Mouse (Mus musculus): ENCODE measurements around the gene Rbm4b. TPM values are rescaled to one million over a fixed set of nuclear protein-coding genes. Genes with fewer than 3 reads are reported as not detected.

The Rbm4b gene
- polyA plus RNA-seq, 1 experiment from 2014 or later: 36.1 TPM

- H3K9ac ChIP-seq: no peak overlapping the region
- ATAC-seq (ENCODE audit: extremely low read depth, insufficient number of reproducible peaks, low FRiP score, low TSS enrichment): no peak
- peaks cover 92% of the 10 kb centered on the region for H3K36me3 ChIP-seq
- H3K9me3 ChIP-seq: no peaks in the 10 kb centered on the region
- peaks cover 49% of the 10 kb centered on the region for H3K4me1 ChIP-seq
- no peak overlapping the region for H3K4me3 ChIP-seq
- no peak overlapping the region for H3K4me2 ChIP-seq
- no peaks in the 10 kb centered on the region for H3K27me3 ChIP-seq (replicated peaks)
- H3K27ac ChIP-seq (replicated peaks): no peak overlapping the region
- WGBS: 90% methylated on average over 2 of the region's 2 CpGs
These were observed 26.6 kb downstream of the Rbm4b start for GRCm38 (mm10) chr19:4782891-4783290.

- no peak overlapping the region for H3K4me3 ChIP-seq
- H3K9me3 ChIP-seq: no peaks in the 10 kb centered on the region
- H3K27ac ChIP-seq (replicated peaks): peak overlapping the region; percentile 54; the same call in 1 of the 2 replicates
- no peak overlapping the region for H3K9ac ChIP-seq
- H3K36me3 ChIP-seq: peaks cover 94% of the 10 kb centered on the region
- no peak overlapping the region for H3K4me2 ChIP-seq
- 74% methylated on average over 7 of the region's 7 CpGs for WGBS
- H3K27me3 ChIP-seq (replicated peaks): no peaks in the 10 kb centered on the region
- no peak for ATAC-seq (ENCODE audit: extremely low read depth, insufficient number of reproducible peaks, low FRiP score, low TSS enrichment)
- H3K4me1 ChIP-seq: peaks cover 61% of the 10 kb centered on the region
These were observed 28.9 kb downstream of the Rbm4b start for GRCm38 (mm10) chr19:4785206-4785605.

GRCm38 (mm10) chr19:4786313-4786712 lies 30.0 kb downstream of the Rbm4b start:
- H3K27ac ChIP-seq (replicated peaks): no peak overlapping the region
- H3K4me1 ChIP-seq: peaks cover 72% of the 10 kb centered on the region
- H3K27me3 ChIP-seq (replicated peaks): no peaks in the 10 kb centered on the region
- ATAC-seq (ENCODE audit: extremely low read depth, insufficient number of reproducible peaks, low FRiP score, low TSS enrichment): no peak
- H3K9me3 ChIP-seq: no peaks in the 10 kb centered on the region
- no peak overlapping the region for H3K4me2 ChIP-seq
- no peak overlapping the region for H3K9ac ChIP-seq
- peaks cover 96% of the 10 kb centered on the region for H3K36me3 ChIP-seq
- H3K4me3 ChIP-seq: no peak overlapping the region
- WGBS: 95% methylated on average over 2 of the region's 2 CpGs

- Histone ChIP-seq H3K9ac (peak overlapping the region; percentile 92), H3K4me3 (peak overlapping the region; percentile 90), H3K36me3 (peaks cover 58% of the 10 kb centered on the region), H3K27me3 (replicated peaks) (no peaks in the 10 kb centered on the region), H3K9me3 (no peaks in the 10 kb centered on the region), H3K4me1 (peaks cover 49% of the 10 kb centered on the region), H3K4me2 (peak overlapping the region; percentile 77), H3K27ac (replicated peaks) (peak overlapping the region; percentile 87)
- under 1% methylated on average over 16 of the region's 16 CpGs for WGBS
- ATAC-seq (ENCODE audit: extremely low read depth, insufficient number of reproducible peaks, low FRiP score, low TSS enrichment): 0 out of 2 replicates have a peak, but pooled peaks have one; percentile 12
These were observed 37.1 kb downstream of the Rbm4b start for GRCm38 (mm10) chr19:4793281-4793830.

- H3K4me1 ChIP-seq: peaks cover 49% of the 10 kb centered on the region
- 0% methylated on average over 31 of the region's 31 CpGs for WGBS
- peak within 1 kb of the TSS; percentile 92 for H3K9ac ChIP-seq
- peak within 1 kb of the TSS; percentile 90 for H3K4me3 ChIP-seq
- peak within 1 kb of the TSS; percentile 77 for H3K4me2 ChIP-seq
- peak; percentile 97 for ATAC-seq (ENCODE audit: extremely low read depth, insufficient number of reproducible peaks, low FRiP score, low TSS enrichment)
- no peaks in the 10 kb centered on the region for H3K27me3 ChIP-seq (replicated peaks)
- peaks cover 59% of the 10 kb centered on the region for H3K36me3 ChIP-seq
- peak within 1 kb of the TSS; percentile 87 for H3K27ac ChIP-seq (replicated peaks)
- no peaks in the 10 kb centered on the region for H3K9me3 ChIP-seq
These were observed 37.6 kb downstream of the Rbm4b start, which contains the start of gene Rbm4 for GRCm38 (mm10) chr19:4793831-4794422. TSS of gene Rbm4 (minus strand) at chr19:4793901.

- 79% methylated on average over 1 of the region's 1 CpGs for WGBS
- peaks cover 61% of the 10 kb centered on the region for H3K36me3 ChIP-seq
- ATAC-seq (ENCODE audit: extremely low read depth, insufficient number of reproducible peaks, low FRiP score, low TSS enrichment): no peak
- no peaks in the 10 kb centered on the region for H3K9me3 ChIP-seq
- H3K27ac ChIP-seq (replicated peaks): no peak overlapping the region
- H3K4me1 ChIP-seq: peaks cover 30% of the 10 kb centered on the region
- no peak overlapping the region for H3K9ac ChIP-seq
- H3K4me3 ChIP-seq: no peak overlapping the region
- H3K4me2 ChIP-seq: no peak overlapping the region
- no peaks in the 10 kb centered on the region for H3K27me3 ChIP-seq (replicated peaks)
These were observed 39.6 kb downstream of the Rbm4b start for GRCm38 (mm10) chr19:4795929-4796328.

GRCm38 (mm10) chr19:4797846-4798245 lies 41.5 kb downstream of the Rbm4b start:
- H3K9ac ChIP-seq: no peak overlapping the region
- no peak overlapping the region for H3K4me3 ChIP-seq
- no peaks in the 10 kb centered on the region for H3K9me3 ChIP-seq
- H3K4me2 ChIP-seq: no peak overlapping the region
- peaks cover 13% of the 10 kb centered on the region for H3K4me1 ChIP-seq
- H3K36me3 ChIP-seq: peaks cover 66% of the 10 kb centered on the region
- ATAC-seq (ENCODE audit: extremely low read depth, insufficient number of reproducible peaks, low FRiP score, low TSS enrichment): no peak
- 89% methylated on average over 2 of the region's 2 CpGs for WGBS
- H3K27me3 ChIP-seq (replicated peaks): no peaks in the 10 kb centered on the region
- no peak overlapping the region for H3K27ac ChIP-seq (replicated peaks)

- peaks cover 79% of the 10 kb centered on the region for H3K36me3 ChIP-seq
- no peak overlapping the region for H3K4me3 ChIP-seq
These were observed 42.8 kb downstream of the Rbm4b start for GRCm38 (mm10) chr19:4799083-4799482.

GRCm38 (mm10) chr19:4802691-4803091 lies 46.4 kb downstream of the Rbm4b start:
- H3K4me3 ChIP-seq: no peak overlapping the region
- H3K27ac ChIP-seq (replicated peaks): no peak overlapping the region
- H3K4me1 ChIP-seq: peaks cover 33% of the 10 kb centered on the region
- no peak overlapping the region for H3K4me2 ChIP-seq
- H3K9me3 ChIP-seq: no peaks in the 10 kb centered on the region
- peaks cover 74% of the 10 kb centered on the region for H3K36me3 ChIP-seq
- no peaks in the 10 kb centered on the region for H3K27me3 ChIP-seq (replicated peaks)
- WGBS: 90% methylated on average over 7 of the region's 7 CpGs
- no peak overlapping the region for H3K9ac ChIP-seq
- ATAC-seq (ENCODE audit: extremely low read depth, insufficient number of reproducible peaks, low FRiP score, low TSS enrichment): no peak

More at GRCm38 (mm10) chr19:4799083-4799482, 42.8 kb downstream of the Rbm4b start:
- Histone ChIP-seq H3K27me3 (replicated peaks) (no peaks in the 10 kb centered on the region), H3K4me2 (no peak overlapping the region), H3K4me1 (peaks cover 20% of the 10 kb centered on the region), H3K27ac (replicated peaks) (no peak overlapping the region), H3K9me3 (no peaks in the 10 kb centered on the region), H3K9ac (no peak overlapping the region)
- ATAC-seq (ENCODE audit: extremely low read depth, insufficient number of reproducible peaks, low FRiP score, low TSS enrichment): no peak
- 90% methylated on average over 5 of the region's 5 CpGs for WGBS

GRCm38 (mm10) chr19:4803283-4803682 lies 47.0 kb downstream of the Rbm4b start:
- Histone ChIP-seq H3K4me3 (no peak overlapping the region), H3K9ac (no peak overlapping the region), H3K4me2 (no peak overlapping the region), H3K36me3 (peaks cover 68% of the 10 kb centered on the region), H3K4me1 (peaks cover 39% of the 10 kb centered on the region), H3K27ac (replicated peaks) (no peak overlapping the region), H3K27me3 (replicated peaks) (no peaks in the 10 kb centered on the region), H3K9me3 (no peaks in the 10 kb centered on the region)
- no peak for ATAC-seq (ENCODE audit: extremely low read depth, insufficient number of reproducible peaks, low FRiP score, low TSS enrichment)
- 82% methylated on average over 10 of the region's 10 CpGs for WGBS

- no peaks in the 10 kb centered on the region for H3K9me3 ChIP-seq
- peaks cover 38% of the 10 kb centered on the region for H3K4me1 ChIP-seq
- peak overlapping the region; percentile 93 for H3K9ac ChIP-seq
- 0% methylated on average over 14 of the region's 14 CpGs for WGBS
- H3K36me3 ChIP-seq: 0 out of 2 replicates have a peak, but pooled peaks cover 10% of the 10 kb centered on the region
- peak overlapping the region; percentile 94 for H3K4me3 ChIP-seq
- H3K4me2 ChIP-seq: peak overlapping the region; percentile 96
- H3K27ac ChIP-seq (replicated peaks): peak overlapping the region; percentile 96
- no peaks in the 10 kb centered on the region for H3K27me3 ChIP-seq (replicated peaks)
- ATAC-seq (ENCODE audit: extremely low read depth, insufficient number of reproducible peaks, low FRiP score, low TSS enrichment): no peak
These were observed 54.0 kb downstream of the Rbm4b start for GRCm38 (mm10) chr19:4810309-4810708.

- no peaks in the 10 kb centered on the region for H3K9me3 ChIP-seq
- H3K4me1 ChIP-seq: peaks cover 34% of the 10 kb centered on the region
- H3K36me3 ChIP-seq: 0 out of 2 replicates have a peak, but pooled peaks cover 10% of the 10 kb centered on the region
- H3K4me3 ChIP-seq: peak overlapping the region; percentile 94
- WGBS: 1% methylated on average over 17 of the region's 17 CpGs
- H3K27ac ChIP-seq (replicated peaks): peak overlapping the region; percentile 96
- peak overlapping the region; percentile 93 for H3K9ac ChIP-seq
- H3K27me3 ChIP-seq (replicated peaks): no peaks in the 10 kb centered on the region
- ATAC-seq (ENCODE audit: extremely low read depth, insufficient number of reproducible peaks, low FRiP score, low TSS enrichment): no peak; the same call in 1 of the 2 replicates
- peak overlapping the region; percentile 96 for H3K4me2 ChIP-seq
These were observed 54.4 kb downstream of the Rbm4b start for GRCm38 (mm10) chr19:4810746-4811062.
